Mouse (Mus musculus) intestine, embryonic 16.5 days (tissue): ENCODE data around the gene Lamc2. TPM values are rescaled to one million over a fixed set of nuclear protein-coding genes. Genes with fewer than 3 reads are reported as not detected.
A peak's percentile ranks its signal among the peaks of the same experiment; 100 is the strongest.

Source experiments
- ATAC-seq: fragments of 200-750 bp; cut with Nextera tagmentation; 2 replicates; pipeline ENCODE4 v1.8.0; 2017; ENCODE audit warnings: moderate TSS enrichment, moderate library complexity
- H3K27ac ChIP-seq: fragments of 300-500 bp; sonication (generic); 2 replicates; pipeline ENCODE4 v1.5.1; 2014; ENCODE audit warnings: mild to moderate bottlenecking, low read length
- H3K27me3 ChIP-seq: fragments of 300-500 bp; sonication (generic); replicated peaks from 2 replicates; pipeline ENCODE4 v1.6.1; 2014; ENCODE audit warnings: low read length, control low read depth, mixed read lengths; ENCODE audit not compliant: control insufficient read depth, insufficient read depth
- H3K36me3 ChIP-seq: fragments of 300-500 bp; sonication (generic); 2 replicates; pipeline ENCODE4 v1.6.1; 2014; ENCODE audit warnings: low read length, control low read depth; ENCODE audit not compliant: control insufficient read depth, insufficient read depth
- H3K4me1 ChIP-seq: fragments of 300-500 bp; sonication (generic); 2 replicates; pipeline ENCODE4 v1.6.1; 2014; ENCODE audit warnings: low read length, control low read depth, mixed read lengths; ENCODE audit not compliant: control insufficient read depth, insufficient read depth
- H3K4me2 ChIP-seq: fragments of 300-500 bp; sonication (generic); 2 replicates; pipeline ENCODE4 v1.6.1; 2014; ENCODE audit warnings: low read depth, low read length, control low read depth
- H3K4me3 ChIP-seq: fragments of 300-500 bp; sonication (generic); 2 replicates; pipeline ENCODE4 v1.5.1; 2014; ENCODE audit warnings: mild to moderate bottlenecking, low read length
- H3K9ac ChIP-seq: fragments of 300-500 bp; sonication (generic); 2 replicates; pipeline ENCODE4 v1.6.1; 2014; ENCODE audit warnings: low read depth, low read length
- H3K9me3 ChIP-seq: fragments of 300-500 bp; sonication (generic); 2 replicates; pipeline ENCODE4 v1.6.1; 2016; ENCODE audit warnings: low read length, control low read depth; ENCODE audit not compliant: control insufficient read depth
- WGBS: fragments of 180-500 bp; shearing (Covaris S2); extraction: QIAGEN DNeasy Blood & Tissue Kit; methylation state at CpG from one replicate; pipeline ENCODE4 v1.1.7; 2014; 5-methylcytosine and 5-hydroxymethylcytosine counted together
- polyA plus RNA-seq: library from polyadenylated mRNA; unstranded; fragments of >200 nt; fragmentation: Nextera tagmentation; extraction: Ambion mirVana; gene quantifications from 2 replicates; pipeline ENCODE4 v1.2.1, GENCODE M21; 2015

Gene Lamc2
- polyA plus RNA-seq, 1 experiment from 2014 or later, result 6.0 TPM

GRCm38 (mm10) chr1:153095826-153096727 is 90.2 kb downstream of the Lamc2 start:
- ATAC-seq, result no peak
- 32% methylated on average over 16 of the region's 16 CpGs for WGBS
- Histone ChIP-seq H3K27me3 (no peaks in the 10 kb centered on the region), H3K27ac (no peak overlapping the region), H3K4me2 (no peak overlapping the region), H3K9ac (no peak overlapping the region), H3K36me3 (no peaks in the 10 kb centered on the region), H3K9me3 (no peaks in the 10 kb centered on the region), H3K4me3 (no peak overlapping the region), H3K4me1 (peaks cover 8% of the 10 kb centered on the region)

- no peaks in the 10 kb centered on the region for H3K36me3 ChIP-seq
- no peak overlapping the region for H3K4me2 ChIP-seq
- H3K9me3 ChIP-seq, result no peaks in the 10 kb centered on the region
- 73% methylated on average over 6 of the region's 6 CpGs for WGBS
- H3K27ac ChIP-seq, result no peak overlapping the region
- H3K4me1 ChIP-seq, result peaks cover 5% of the 10 kb centered on the region
- no peak for ATAC-seq
- H3K27me3 ChIP-seq, result no peaks in the 10 kb centered on the region
- H3K9ac ChIP-seq, result no peak overlapping the region
- no peak overlapping the region for H3K4me3 ChIP-seq
These were observed 90.9 kb downstream of the Lamc2 start for GRCm38 (mm10) chr1:153095328-153095727.

GRCm38 (mm10) chr1:153094226-153095076 is 91.8 kb downstream of the Lamc2 start:
- ATAC-seq, result no peak
- no peak overlapping the region for H3K9ac ChIP-seq
- 48% methylated on average over 12 of the region's 12 CpGs for WGBS
- H3K9me3 ChIP-seq, result no peaks in the 10 kb centered on the region
- no peak overlapping the region for H3K27ac ChIP-seq
- H3K4me1 ChIP-seq, result peaks cover 5% of the 10 kb centered on the region
- no peaks in the 10 kb centered on the region for H3K36me3 ChIP-seq
- H3K27me3 ChIP-seq, result no peaks in the 10 kb centered on the region
- no peak overlapping the region for H3K4me3 ChIP-seq
- no peak overlapping the region for H3K4me2 ChIP-seq

GRCm38 (mm10) chr1:153093581-153093980 is 92.7 kb downstream of the Lamc2 start:
- Histone ChIP-seq H3K9ac (no peak overlapping the region), H3K27ac (no peak overlapping the region), H3K4me1 (peaks cover 5% of the 10 kb centered on the region), H3K9me3 (no peaks in the 10 kb centered on the region), H3K27me3 (no peaks in the 10 kb centered on the region), H3K4me3 (no peak overlapping the region), H3K36me3 (no peaks in the 10 kb centered on the region), H3K4me2 (no peak overlapping the region)
- WGBS, result 69% methylated on average over 4 of the region's 4 CpGs
- ATAC-seq, result no peak

- Histone ChIP-seq H3K27ac (no peak overlapping the region), H3K9me3 (no peaks in the 10 kb centered on the region), H3K4me1 (peaks cover 5% of the 10 kb centered on the region), H3K36me3 (no peaks in the 10 kb centered on the region), H3K9ac (no peak overlapping the region), H3K4me2 (no peak overlapping the region), H3K27me3 (no peaks in the 10 kb centered on the region), H3K4me3 (no peak overlapping the region)
- 77% methylated on average over 5 of the region's 5 CpGs for WGBS
- ATAC-seq, result no peak
These were observed 93.1 kb downstream of the Lamc2 start for GRCm38 (mm10) chr1:153093172-153093571.

- ATAC-seq, result peak; percentile 69
- no peak overlapping the region for H3K4me2 ChIP-seq
- WGBS, result 56% methylated on average over 5 of the region's 5 CpGs
- H3K4me1 ChIP-seq, result peaks cover 5% of the 10 kb centered on the region
- H3K9me3 ChIP-seq, result no peaks in the 10 kb centered on the region
- H3K36me3 ChIP-seq, result no peaks in the 10 kb centered on the region
- H3K4me3 ChIP-seq, result no peak overlapping the region
- H3K27ac ChIP-seq, result no peak overlapping the region
- H3K9ac ChIP-seq, result no peak overlapping the region
- no peaks in the 10 kb centered on the region for H3K27me3 ChIP-seq
These were observed 93.8 kb downstream of the Lamc2 start for GRCm38 (mm10) chr1:153092237-153092975.

GRCm38 (mm10) chr1:153091438-153092236 is 94.6 kb downstream of the Lamc2 start:
- WGBS, result 34% methylated on average over 9 of the region's 9 CpGs
- Histone ChIP-seq H3K4me3 (no peak overlapping the region), H3K27me3 (no peaks in the 10 kb centered on the region), H3K4me1 (peaks cover 5% of the 10 kb centered on the region), H3K9ac (no peak overlapping the region), H3K9me3 (no peaks in the 10 kb centered on the region), H3K4me2 (no peak overlapping the region), H3K27ac (no peak overlapping the region), H3K36me3 (no peaks in the 10 kb centered on the region)
- ATAC-seq, result peak; percentile 49; the same call in 1 of the 2 replicates

GRCm38 (mm10) chr1:153090807-153091206 is 95.4 kb downstream of the Lamc2 start:
- Histone ChIP-seq H3K4me2 (no peak overlapping the region), H3K9ac (no peak overlapping the region), H3K36me3 (no peaks in the 10 kb centered on the region), H3K9me3 (no peaks in the 10 kb centered on the region), H3K27ac (no peak overlapping the region), H3K4me1 (peaks cover 5% of the 10 kb centered on the region; the same call in 1 of the 2 replicates), H3K4me3 (no peak overlapping the region), H3K27me3 (no peaks in the 10 kb centered on the region)
- 84% methylated on average over 4 of the region's 4 CpGs for WGBS
- no peak for ATAC-seq
